Mouse (Mus musculus) cerebellum, adult 8-10 months (tissue): Measurements from ENCODE around the gene Snn.

Source experiments
- DNase-seq: peaks from one replicate; pipeline ENCODE4 v3.0.0; 2022

Gene Snn

GRCm38 (mm10) chr16:11086856-11087588 lies 26.3 kb downstream of the Snn start:
- no peak for DNase-seq

- no peak for DNase-seq
Observed at GRCm38 (mm10) chr16:11090836-11091570, 30.3 kb downstream of the Snn start.

GRCm38 (mm10) chr16:11092061-11092460 lies 31.3 kb downstream of the Snn start:
- no peak for DNase-seq

- no peak for DNase-seq
Observed at GRCm38 (mm10) chr16:11092523-11092922, 31.8 kb downstream of the Snn start.

- no peak for DNase-seq
Observed at GRCm38 (mm10) chr16:11093717-11094386, 33.1 kb downstream of the Snn start.

- DNase-seq, result no peak
Observed at GRCm38 (mm10) chr16:11097301-11097700, 36.6 kb downstream of the Snn start.

GRCm38 (mm10) chr16:11104905-11105304 lies 44.2 kb downstream of the Snn start:
- DNase-seq, result no peak

GRCm38 (mm10) chr16:11109198-11109740 lies 48.5 kb downstream of the Snn start:
- peak; percentile 20 for DNase-seq

- DNase-seq, result no peak
Observed at GRCm38 (mm10) chr16:11122625-11123024, 61.9 kb downstream of the Snn start.

GRCm38 (mm10) chr16:11124110-11124509 lies 63.4 kb downstream of the Snn start:
- no peak for DNase-seq
